Comparison of ENCODE assay signal across 13 mouse cellular contexts in the genomic region with DNA sequence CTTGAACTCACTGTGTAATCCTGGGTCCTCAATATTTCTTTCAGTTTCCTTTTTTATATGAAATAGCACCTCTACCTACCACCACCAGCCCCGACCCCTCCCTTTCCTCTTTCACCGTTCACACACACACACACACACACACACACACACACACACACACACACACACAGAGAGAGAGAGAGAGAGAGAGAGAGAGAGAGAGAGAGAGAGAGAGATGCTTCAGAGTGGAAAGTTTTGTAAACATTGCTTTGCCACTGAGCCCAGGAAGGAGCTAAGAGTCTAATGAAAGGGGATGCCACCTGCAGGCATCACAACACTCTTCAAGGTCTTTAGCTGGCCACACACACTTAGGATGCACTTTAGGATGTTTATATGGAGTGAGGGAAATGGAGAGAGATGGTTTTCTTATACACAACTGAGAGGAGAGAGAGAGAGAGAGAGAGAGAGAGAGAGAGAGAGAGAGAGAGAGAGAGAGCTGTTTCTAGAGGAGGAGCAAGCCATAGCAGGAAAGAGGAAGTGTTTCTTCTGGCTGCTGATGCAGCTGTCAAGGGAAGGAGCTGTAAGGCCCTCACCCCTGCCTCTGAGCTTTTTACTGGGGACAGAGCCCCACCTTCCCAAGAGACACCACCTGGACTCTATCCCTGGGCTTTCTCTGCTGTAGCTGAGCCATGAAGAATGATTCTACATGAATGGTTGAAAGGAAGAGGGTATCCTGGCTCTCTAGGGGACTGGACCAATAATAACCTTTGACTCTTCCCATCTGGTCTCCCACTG. TPM values are rescaled to one million over a fixed set of nuclear protein-coding genes. Genes with fewer than 3 reads are reported as not detected.
DNase-seq lines count a peak whose midpoint lies in the region; ATAC-seq and TF ChIP-seq lines count a peak whose summit lies in the region.
"Had no signal": no experiment of that assay in that cellular context is flagged by ENCODE, and none has a peak within 500 bp of the region (broad histone marks: within the 10 kb centered on the region; RNA-seq: fewer than 3 reads in every experiment).

No protein-coding gene starts in this region.

- ATAC-seq in granulocyte monocyte progenitor cell, adult 5-6 weeks (replicated peaks; ENCODE audit: poor library complexity, severe bottlenecking): peak; percentile 85
- ATAC-seq in hindbrain, postnatal 0 days: no peak
- ATAC-seq: midbrain, embryonic 13.5 days had no signal

- peak overlapping the region; percentile 72 for H3K27ac ChIP-seq in small intestine, adult 2 months (ENCODE audit: insufficient read depth, low read depth, low read length)
- H3K27ac ChIP-seq in hindbrain, postnatal 0 days: no peak overlapping the region
- H3K27ac ChIP-seq: lung, embryonic 15.5 days; midbrain, embryonic 13.5 days had no signal

- TF ChIP-seq CTCF in small intestine, adult 2 months (IDR thresholded peaks at IDR 0.05; ENCODE audit: extremely low read depth, insufficient read length, insufficient replicate concordance, low read depth, low read length): no peak
- TF ChIP-seq CTCF in hindbrain, postnatal 0 days (IDR thresholded peaks at IDR 0.05; ENCODE audit: low read depth): no peak

- H3K36me3 ChIP-seq in small intestine, adult 2 months (ENCODE audit: control insufficient read depth, insufficient read depth, low read length): no peaks in the 10 kb centered on the region
- no peaks in the 10 kb centered on the region for H3K36me3 ChIP-seq in hindbrain, postnatal 0 days (ENCODE audit: insufficient read depth, low read length)
- H3K36me3 ChIP-seq: G1E; lung, embryonic 15.5 days; midbrain, embryonic 13.5 days had no signal

- peaks cover 8% of the 10 kb centered on the region; the same call in 1 of the 2 replicates for H3K9me3 ChIP-seq in hindbrain, postnatal 0 days (ENCODE audit: low read length)

- DNase-seq in 416B (ENCODE audit: low read depth): peak; percentile 64
- peak; percentile 74 for DNase-seq in CD4-positive, CD25-positive, alpha-beta regulatory T cell, adult 2 months (ENCODE audit: low read depth, low spot score)
- DNase-seq in hindbrain, postnatal 0 days (ENCODE audit: low spot score): no peak
- DNase-seq in left cerebral cortex, postnatal 10 days (ENCODE audit: extremely low spot score in 1 of 2, low spot score in 2 of 2): no peak
- DNase-seq in frontal cortex, adult 2 months (ENCODE audit: extremely low spot score in 1 of 2, low spot score in 1 of 2): no peak
- DNase-seq: heart, postnatal 36 days; kidney, adult 2 months; right cerebral cortex, postnatal 25 days had no signal

- no peak overlapping the region for H3K9ac ChIP-seq in hindbrain, postnatal 0 days (replicated peaks; ENCODE audit: low read length)
- H3K9ac ChIP-seq: lung, embryonic 15.5 days; midbrain, embryonic 13.5 days had no signal

- intact Hi-C loops in left cerebral cortex, postnatal 10 days (cut with DNase I): no loop called here

- no peak for TF ChIP-seq POLR2A in small intestine, adult 2 months (IDR thresholded peaks at IDR 0.05; ENCODE audit: low read depth, low read length)

- H3K4me2 ChIP-seq in hindbrain, postnatal 0 days (ENCODE audit: low read depth, low read length): no peak overlapping the region
- H3K4me2 ChIP-seq: lung, embryonic 15.5 days; midbrain, embryonic 13.5 days had no signal

- 24% methylated on average over 2 of the region's 2 CpGs for WGBS in small intestine, adult 2 months
- 79% methylated on average over 2 of the region's 2 CpGs for WGBS in hindbrain, postnatal 0 days

- H3K4me3 ChIP-seq in small intestine, adult 2 months (ENCODE audit: low read depth, low read length): no peak overlapping the region
- no peak overlapping the region for H3K4me3 ChIP-seq in hindbrain, postnatal 0 days (ENCODE audit: low read length)
- H3K4me3 ChIP-seq: lung, embryonic 15.5 days; midbrain, embryonic 13.5 days had no signal

- peaks cover 8% of the 10 kb centered on the region; the same call in 1 of the 2 replicates for H3K4me1 ChIP-seq in small intestine, adult 2 months (ENCODE audit: control insufficient read depth, insufficient read depth, insufficient read length, low read length)
- no peaks in the 10 kb centered on the region for H3K4me1 ChIP-seq in hindbrain, postnatal 0 days (ENCODE audit: insufficient read depth, low read length)
- H3K4me1 ChIP-seq: midbrain, embryonic 13.5 days had no signal

- no peaks in the 10 kb centered on the region for H3K27me3 ChIP-seq in small intestine, adult 2 months (ENCODE audit: control insufficient read depth, insufficient read depth, low read length)
- no peaks in the 10 kb centered on the region for H3K27me3 ChIP-seq in hindbrain, postnatal 0 days (ENCODE audit: insufficient read depth, low read length)
- H3K27me3 ChIP-seq: lung, embryonic 15.5 days; midbrain, embryonic 13.5 days had no signal

RNA-seq across cellular contexts. Expression of a gene that starts 17.7 kb away (rescaled TPM):
- 1.6 TPM in 1 of 2 replicates, not detected in the other for total RNA-seq in granulocyte monocyte progenitor cell, adult 5-6 weeks (2014; fragmentation: Nextera tagmentation)
- total RNA-seq in granulocyte monocyte progenitor cell, adult 5-6 weeks (2017): 0.22 TPM in 1 of 2 replicates, not detected in the other
- 9.3 and 17.1 TPM in 2 replicates for polyA plus RNA-seq in small intestine, adult 2 months (2012; rRNA removed)
- 0.18 TPM in 1 of 2 replicates, not detected in the other for total RNA-seq in hindbrain, postnatal 0 days (2014; rRNA removed)
- 0.18 TPM in 1 of 2 replicates, not detected in the other for polyA plus RNA-seq in hindbrain, postnatal 0 days (2015; fragmentation: Nextera tagmentation; extraction: Ambion mirVana)
- under 1 TPM; 0.18 to 0.41 TPM for total RNA-seq in left cerebral cortex, postnatal 10 days (2021)
- polyA plus RNA-seq in frontal cortex, adult 2 months (2012; rRNA removed): 0.20 and 0.27 TPM in 2 replicates
- total RNA-seq: G1E had no signal
- polyA plus RNA-seq: G1E had no signal

Comparison
In these comparisons a context has a peak if more than half of its experiments do, and no peak if none do; other contexts are left out.
1. DNase-seq: peak in 416B (single experiment) and CD4-positive, CD25-positive, alpha-beta regulatory T cell, adult 2 months (single experiment); none in hindbrain, postnatal 0 days (single experiment), left cerebral cortex, postnatal 10 days (0 of 2) and frontal cortex, adult 2 months (0 of 2).